ENCODE assay signal across 8 mouse cellular contexts in genomic region chr4:135954241-135954640, GRCm38 (mm10). TPM values are rescaled to one million over a fixed set of nuclear protein-coding genes. Genes with fewer than 3 reads are reported as not detected.
DNase-seq lines count a peak whose midpoint lies in the region; ATAC-seq and TF ChIP-seq lines count a peak whose summit lies in the region.

No protein-coding gene starts in this region.

- no peak overlapping the region for H3K9ac ChIP-seq in liver, embryonic 14.5 days (replicated peaks)

- H3K36me3 ChIP-seq in testis, adult 2 months (ENCODE audit: control insufficient read depth, insufficient read depth, low read length) = no peaks in the 10 kb centered on the region
- peaks cover 27% of the 10 kb centered on the region for H3K36me3 ChIP-seq in liver, embryonic 14.5 days (replicated peaks; ENCODE audit: control insufficient read depth, insufficient read depth, low read depth)

- 0 out of 2 replicates have a peak, but pooled peaks cover 2% of the 10 kb centered on the region for H3K9me3 ChIP-seq in liver, embryonic 14.5 days (ENCODE audit: control insufficient read depth, low read length)

- H3K4me1 ChIP-seq in testis, adult 2 months (ENCODE audit: control insufficient read depth, insufficient read depth, low read length) = peaks cover 2% of the 10 kb centered on the region; the same call in 1 of the 2 replicates
- no peaks in the 10 kb centered on the region for H3K4me1 ChIP-seq in bone marrow, adult 2 months (ENCODE audit: control insufficient read depth, insufficient read depth, low read length)
- no peaks in the 10 kb centered on the region; a peak in 1 of 4 replicates for H3K4me1 ChIP-seq in liver, embryonic 14.5 days (replicated peaks; ENCODE audit: control insufficient read depth in 2 of 2, insufficient read depth in 2 of 2, low read length in 1 of 2)

- ATAC-seq in erythroblast, adult 5-6 weeks (replicated peaks; ENCODE audit: low FRiP score, poor library complexity, severe bottlenecking) = peak; percentile 79
- ATAC-seq in liver, embryonic 14.5 days (ENCODE audit: insufficient read depth) = peak; percentile 46; the same call in 1 of the 2 replicates

- no peak overlapping the region for H3K4me3 ChIP-seq in testis, adult 2 months (ENCODE audit: control insufficient read depth, low read depth, low read length)
- no peak overlapping the region for H3K4me3 ChIP-seq in bone marrow, adult 2 months (replicated peaks; ENCODE audit: control insufficient read depth, low read depth, low read length)
- H3K4me3 ChIP-seq in liver, embryonic 14.5 days (ENCODE audit: insufficient read depth in 1 of 2, low read depth in 2 of 2, low read length in 2 of 2) = no peak overlapping the region

- DNase-seq in testis, postnatal 14 days (ENCODE audit: low spot score) = no peak
- peak; percentile 92 for DNase-seq in induced T-regulatory cell, adult 2 months (ENCODE audit: low read depth)
- DNase-seq in liver, embryonic 14.5 days (ENCODE audit: low read depth in 3 of 3, low spot score in 3 of 3) = peak in 1 of 3 experiments; percentile 62
- DNase-seq in neural tube, embryonic 10.5 days (ENCODE audit: extremely low spot score, low spot score) = peak; percentile 83
- DNase-seq in thymus, postnatal 36 days = peak; percentile 66 to 73

- no peak overlapping the region for H3K4me2 ChIP-seq in liver, embryonic 14.5 days (ENCODE audit: low read depth)

- H3K27me3 ChIP-seq in testis, adult 2 months (ENCODE audit: control insufficient read depth, insufficient read depth, low read length) = no peaks in the 10 kb centered on the region
- no peaks in the 10 kb centered on the region for H3K27me3 ChIP-seq in liver, embryonic 14.5 days (ENCODE audit: control insufficient read depth, insufficient read depth, low read length)

- TF ChIP-seq EP300 in liver, embryonic 14.5 days (IDR thresholded peaks at IDR 0.05; ENCODE audit: low read depth) = no peak

- H3K27ac ChIP-seq in testis, adult 2 months (ENCODE audit: control insufficient read depth, insufficient read depth, low read depth, low read length) = no peak overlapping the region
- no peak overlapping the region for H3K27ac ChIP-seq in bone marrow, adult 2 months (ENCODE audit: control insufficient read depth, insufficient read depth, low read depth, low read length, poor library complexity)
- H3K27ac ChIP-seq in liver, embryonic 14.5 days = no peak overlapping the region

- WGBS in bone marrow, adult 2 months = 30% methylated on average over 2 of the region's 2 CpGs
- WGBS in liver, embryonic 14.5 days (ENCODE audit: insufficient replicate concordance) = 9% methylated on average over 2 of the region's 2 CpGs

- peak; percentile 89; the same call in 1 of the 2 replicates for TF ChIP-seq CTCF in testis, adult 2 months (IDR thresholded peaks at IDR 0.05; ENCODE audit: control insufficient read depth, insufficient read depth, insufficient replicate concordance, low read depth, low read length)
- peak; percentile 91 for TF ChIP-seq CTCF in bone marrow, adult 2 months (IDR thresholded peaks at IDR 0.05; ENCODE audit: control insufficient read depth, insufficient read depth, low read length)
- TF ChIP-seq CTCF in liver, embryonic 14.5 days (IDR thresholded peaks at IDR 0.05; ENCODE audit: low read depth) = peak; percentile 99

- no peak for TF ChIP-seq POLR2A in testis, adult 2 months (IDR thresholded peaks at IDR 0.05; ENCODE audit: control insufficient read depth, low read depth, low read length)
- TF ChIP-seq POLR2A in bone marrow, adult 2 months (IDR thresholded peaks at IDR 0.05; ENCODE audit: borderline replicate concordance, control insufficient read depth, low read depth, low read length) = no peak

RNA-seq across cellular contexts. Expression of gene Hmgcl, which starts 8.0 kb away (rescaled TPM):
- polyA plus RNA-seq in testis, adult 2 months (2012; rRNA removed) = 10.2 and 11.6 TPM in 2 replicates
- 39.0 and 65.5 TPM in 2 replicates for polyA plus RNA-seq in bone marrow, adult 2 months (2011; ENCODE audit: insufficient read depth, insufficient read length, low replicate concordance, missing spikeins)
- total RNA-seq in erythroblast, adult 5-6 weeks (2015; ENCODE audit: low replicate concordance) = 17.3 and 45.4 TPM in 2 replicates
- 15.6 and 15.8 TPM in 2 replicates for total RNA-seq in erythroblast, adult 5-6 weeks (2017; ENCODE audit: low replicate concordance)
- polyA plus RNA-seq in liver, embryonic 14.5 days (2012; rRNA removed) = 28.9 and 43.4 TPM in 2 replicates
- polyA plus RNA-seq in liver, embryonic 14.5 days (2014; fragmentation: Nextera tagmentation; extraction: Ambion mirVana) = 71.9 and 76.5 TPM in 2 replicates

RNA-seq across cellular contexts. Expression of gene Gale, which starts 9.3 kb away (rescaled TPM):
- 8.9 and 10.8 TPM in 2 replicates for polyA plus RNA-seq in testis, adult 2 months (2012; rRNA removed)
- 4.7 and 11.0 TPM in 2 replicates for polyA plus RNA-seq in bone marrow, adult 2 months (2011; ENCODE audit: insufficient read depth, insufficient read length, low replicate concordance, missing spikeins)
- 2.3 and 7.9 TPM in 2 replicates for total RNA-seq in erythroblast, adult 5-6 weeks (2015; ENCODE audit: low replicate concordance)
- total RNA-seq in erythroblast, adult 5-6 weeks (2017; ENCODE audit: low replicate concordance) = 2.3 and 4.2 TPM in 2 replicates
- 20.5 and 22.8 TPM in 2 replicates for polyA plus RNA-seq in liver, embryonic 14.5 days (2012; rRNA removed)
- 32.6 and 38.0 TPM in 2 replicates for polyA plus RNA-seq in liver, embryonic 14.5 days (2014; fragmentation: Nextera tagmentation; extraction: Ambion mirVana)

RNA-seq across cellular contexts. Expression of gene Lypla2, which starts 18.2 kb away (rescaled TPM):
- 24.6 and 26.7 TPM in 2 replicates for polyA plus RNA-seq in testis, adult 2 months (2012; rRNA removed)
- polyA plus RNA-seq in bone marrow, adult 2 months (2011; ENCODE audit: insufficient read depth, insufficient read length, low replicate concordance, missing spikeins) = 34.8 and 42.1 TPM in 2 replicates
- 14.6 and 25.2 TPM in 2 replicates for total RNA-seq in erythroblast, adult 5-6 weeks (2015; ENCODE audit: low replicate concordance)
- 4.5 and 6.1 TPM in 2 replicates for total RNA-seq in erythroblast, adult 5-6 weeks (2017; ENCODE audit: low replicate concordance)
- polyA plus RNA-seq in liver, embryonic 14.5 days (2012; rRNA removed) = 26.5 and 29.2 TPM in 2 replicates
- polyA plus RNA-seq in liver, embryonic 14.5 days (2014; fragmentation: Nextera tagmentation; extraction: Ambion mirVana) = 30.6 and 36.8 TPM in 2 replicates

RNA-seq across cellular contexts. Expression of gene Pithd1, which starts 32.8 kb away (rescaled TPM):
- polyA plus RNA-seq in testis, adult 2 months (2012; rRNA removed) = 56.1 and 60.7 TPM in 2 replicates
- 48.2 and 49.8 TPM in 2 replicates for polyA plus RNA-seq in bone marrow, adult 2 months (2011; ENCODE audit: insufficient read depth, insufficient read length, low replicate concordance, missing spikeins)
- 24.4 and 34.5 TPM in 2 replicates for total RNA-seq in erythroblast, adult 5-6 weeks (2015; ENCODE audit: low replicate concordance)
- total RNA-seq in erythroblast, adult 5-6 weeks (2017; ENCODE audit: low replicate concordance) = 72.0 and 131 TPM in 2 replicates
- 40.2 and 49.0 TPM in 2 replicates for polyA plus RNA-seq in liver, embryonic 14.5 days (2012; rRNA removed)
- 71.2 and 79.5 TPM in 2 replicates for polyA plus RNA-seq in liver, embryonic 14.5 days (2014; fragmentation: Nextera tagmentation; extraction: Ambion mirVana)

RNA-seq across cellular contexts. Expression of gene Fuca1, which starts 33.7 kb away (rescaled TPM):
- polyA plus RNA-seq in testis, adult 2 months (2012; rRNA removed) = 76.9 and 84.0 TPM in 2 replicates
- 57.7 and 172 TPM in 2 replicates for polyA plus RNA-seq in bone marrow, adult 2 months (2011; ENCODE audit: insufficient read depth, insufficient read length, low replicate concordance, missing spikeins)
- total RNA-seq in erythroblast, adult 5-6 weeks (2015; ENCODE audit: low replicate concordance) = 9.2 and 15.2 TPM in 2 replicates
- 29.4 and 31.6 TPM in 2 replicates for total RNA-seq in erythroblast, adult 5-6 weeks (2017; ENCODE audit: low replicate concordance)
- polyA plus RNA-seq in liver, embryonic 14.5 days (2012; rRNA removed) = 8.8 and 12.0 TPM in 2 replicates
- polyA plus RNA-seq in liver, embryonic 14.5 days (2014; fragmentation: Nextera tagmentation; extraction: Ambion mirVana) = 19.0 and 23.6 TPM in 2 replicates
